Mouse (Mus musculus) cerebellum, adult 11-12 months (tissue): ENCODE results near the gene Stk11.

Experiments used
- DNase-seq: peaks from one replicate; pipeline ENCODE4 v3.0.0; 2022

The Stk11 gene

GRCm38 (mm10) chr10:80097275-80097674 is 18.3 kb upstream of the Stk11 start:
- DNase-seq: no peak

- DNase-seq: no peak
Observed at GRCm38 (mm10) chr10:80098630-80099029, 17.0 kb upstream of the Stk11 start.

GRCm38 (mm10) chr10:80100982-80101381 is 14.6 kb upstream of the Stk11 start:
- DNase-seq: no peak

- peak; percentile 84 for DNase-seq
Observed at GRCm38 (mm10) chr10:80102216-80102915, 13.2 kb upstream of the Stk11 start.

- DNase-seq: no peak
Observed at GRCm38 (mm10) chr10:80103032-80103431, 12.6 kb upstream of the Stk11 start.

- no peak for DNase-seq
Observed at GRCm38 (mm10) chr10:80104181-80104580, 11.4 kb upstream of the Stk11 start.

- no peak for DNase-seq
Observed at GRCm38 (mm10) chr10:80105460-80105859, 10.1 kb upstream of the Stk11 start, which contains the start of gene Sbno2. TSS of gene Sbno2 (minus strand) at chr10:80105571.

GRCm38 (mm10) chr10:80105926-80106325 is 9.7 kb upstream of the Stk11 start:
- DNase-seq: peak; percentile 33

GRCm38 (mm10) chr10:80107678-80108077 is 7.9 kb upstream of the Stk11 start:
- DNase-seq: no peak

- DNase-seq: peak; percentile 89
Observed at GRCm38 (mm10) chr10:80114341-80115284, 990 bp upstream of the Stk11 start.

- DNase-seq: no peak
Observed at GRCm38 (mm10) chr10:80115944-80116335, 337 bp downstream of the Stk11 start.

GRCm38 (mm10) chr10:80116563-80116926 is 942 bp downstream of the Stk11 start:
- peak; percentile 65 for DNase-seq

GRCm38 (mm10) chr10:80116927-80117691 is 1.5 kb downstream of the Stk11 start:
- DNase-seq: peak; percentile 68

- peak; percentile 79 for DNase-seq
Observed at GRCm38 (mm10) chr10:80117736-80118135, 2.1 kb downstream of the Stk11 start.

GRCm38 (mm10) chr10:80118552-80118951 is 2.9 kb downstream of the Stk11 start:
- peak; percentile 67 for DNase-seq

- DNase-seq: peak; percentile 53
Observed at GRCm38 (mm10) chr10:80120146-80120545, 4.5 kb downstream of the Stk11 start.

- no peak for DNase-seq
Observed at GRCm38 (mm10) chr10:80121639-80122038, 6.0 kb downstream of the Stk11 start.

- DNase-seq: no peak
Observed at GRCm38 (mm10) chr10:80123932-80124562, 8.4 kb downstream of the Stk11 start.

GRCm38 (mm10) chr10:80127920-80128319 is 12.3 kb downstream of the Stk11 start:
- no peak for DNase-seq

GRCm38 (mm10) chr10:80129846-80130245 is 14.2 kb downstream of the Stk11 start:
- peak; percentile 88 for DNase-seq

GRCm38 (mm10) chr10:80130403-80131031 is 14.9 kb downstream of the Stk11 start:
- DNase-seq: no peak

- peak; percentile 42 for DNase-seq
Observed at GRCm38 (mm10) chr10:80131316-80131951, 15.8 kb downstream of the Stk11 start.
